Mouse (Mus musculus) 3134 (cell line): ENCODE results near the gene Mterf4.
"Not testable (repeated sequence)": the region's sequence is repeated elsewhere in the genome, so short reads cannot be mapped to it uniquely, and the experiment has no call there.

Experiments
- DNase-seq: peaks from one replicate; pipeline ENCODE4 v3.0.0-alpha.2; 2011; ENCODE audit warnings: low spot score; ENCODE audit not compliant: insufficient read length; ENCODE audit errors: extremely low read depth

Gene Mterf4

DNA sequence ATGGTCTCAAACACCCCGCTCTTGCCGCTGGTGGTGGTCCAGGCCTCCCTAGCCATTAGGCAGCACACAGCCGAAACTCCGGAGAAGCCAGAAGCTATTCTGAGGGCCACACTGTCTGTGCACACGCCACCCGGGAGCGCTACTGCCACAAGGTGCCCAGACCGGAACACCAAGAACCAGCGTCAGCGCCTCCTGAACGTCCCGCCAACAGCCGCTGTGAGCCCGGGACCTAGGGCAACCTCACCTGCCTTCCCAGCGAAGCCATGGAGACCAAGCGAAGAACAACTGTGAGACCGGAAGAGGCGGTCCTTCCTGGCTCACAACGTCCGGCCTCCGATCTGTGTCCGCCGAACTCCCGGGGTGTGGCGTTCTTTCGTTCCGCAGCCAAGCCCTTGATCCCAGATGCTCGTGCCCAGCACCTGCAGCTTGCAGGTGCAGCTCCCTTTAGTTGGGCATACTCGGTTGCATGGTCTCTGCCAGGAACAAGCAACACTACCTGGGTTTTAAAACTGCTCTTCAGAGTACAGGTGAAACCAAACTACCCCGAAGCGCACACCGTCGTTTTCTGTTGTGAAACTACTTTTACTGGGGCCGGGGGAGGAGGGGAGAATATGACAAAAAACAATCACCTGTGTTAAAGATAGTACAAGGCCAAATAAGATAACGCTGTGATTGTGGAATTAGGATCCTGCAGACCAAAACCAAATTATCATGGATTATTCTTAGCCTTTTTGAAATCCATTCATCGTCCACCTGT, at the start of gene Mterf4:
TSS of gene Mterf4 (minus strand) at position 335 of the 757 bp plus-strand sequence.
- DNase-seq, result peak; percentile 82

DNA sequence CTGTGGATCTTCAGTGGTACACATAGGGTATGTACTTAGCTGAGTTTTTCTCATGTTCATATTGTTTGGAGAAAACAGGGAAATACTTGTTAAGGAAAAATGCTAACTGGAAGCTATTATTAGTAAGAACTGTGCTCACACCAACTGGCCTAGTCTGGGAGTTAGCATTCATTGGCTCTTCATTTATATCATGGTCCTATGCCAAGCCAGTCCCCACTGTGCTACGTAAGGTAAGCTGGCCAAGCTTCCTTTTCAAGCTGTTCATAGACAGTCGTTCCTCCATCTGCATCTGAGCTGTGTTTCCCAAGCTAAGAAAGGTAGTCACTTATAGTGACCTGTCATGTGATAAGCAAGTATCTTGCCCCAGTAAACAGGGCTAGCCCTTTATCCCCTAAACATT, 47.0 kb upstream of the Mterf4 start:
- no peak for DNase-seq

DNA sequence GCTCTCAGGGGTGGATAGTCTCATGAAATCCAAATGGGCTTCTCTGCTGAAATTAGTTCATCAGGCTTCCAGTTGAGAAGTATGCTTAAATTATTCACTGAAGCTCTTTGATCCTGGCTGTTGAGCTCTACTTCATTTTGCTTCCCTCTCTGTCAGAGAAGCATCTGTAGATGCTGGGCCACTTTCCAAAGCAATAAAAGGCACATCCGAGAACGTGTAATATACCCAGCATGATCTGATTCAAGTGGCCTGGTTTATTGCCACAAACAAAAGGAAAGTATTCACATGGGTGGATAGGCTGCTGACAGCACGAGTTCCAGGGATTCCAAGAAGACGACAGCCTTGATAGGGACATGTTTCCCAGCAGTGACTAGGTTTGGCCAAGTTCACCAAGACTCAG, 44.0 kb upstream of the Mterf4 start:
- DNase-seq, result no peak

DNA sequence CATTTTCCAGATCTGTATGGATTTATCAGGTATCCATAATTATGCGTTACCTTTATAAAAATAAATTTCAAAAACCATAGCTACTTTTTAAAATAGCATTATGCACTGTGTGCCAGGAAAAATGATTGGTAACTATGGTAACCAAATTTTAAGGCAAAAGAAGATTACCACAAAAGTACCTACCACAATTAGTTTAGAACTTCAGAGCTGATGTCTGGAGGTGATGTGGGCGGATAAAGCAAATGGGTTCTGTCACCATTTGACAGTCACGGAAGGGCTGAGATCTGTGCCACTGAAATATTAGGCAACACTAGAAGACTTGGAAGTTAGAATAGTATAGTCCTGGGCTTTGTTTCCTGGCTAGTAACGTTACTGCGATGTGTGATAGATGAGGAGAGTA, 41.5 kb upstream of the Mterf4 start:
- no peak for DNase-seq

DNA sequence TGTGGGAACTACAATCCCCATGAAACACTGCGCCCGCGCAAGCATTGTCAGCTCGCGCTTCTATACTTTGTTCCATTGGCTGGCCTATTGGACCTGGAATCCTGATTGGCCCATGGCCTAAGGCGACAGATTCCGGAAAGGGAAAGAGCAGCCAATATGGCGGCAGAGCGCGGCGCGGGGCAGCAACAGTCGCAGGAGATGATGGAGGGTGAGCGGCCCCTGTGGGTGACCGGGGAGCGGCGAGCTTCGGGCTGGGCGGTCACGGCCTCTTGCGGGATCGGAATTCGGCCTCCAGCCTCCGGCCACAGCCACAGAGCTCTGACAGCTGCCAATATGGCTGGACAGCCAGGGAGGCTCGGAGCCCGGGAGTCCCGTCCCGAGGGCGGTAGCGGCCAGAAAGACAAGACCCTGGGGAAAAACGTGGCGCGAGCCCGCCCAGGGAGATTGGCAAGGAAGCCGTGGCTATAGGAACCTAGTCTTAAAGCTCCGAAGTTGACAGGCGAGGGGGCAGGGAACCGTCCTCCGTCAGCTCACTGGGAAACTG, 37.9 kb upstream of the Mterf4 start:
- peak; percentile 90 for DNase-seq

DNA sequence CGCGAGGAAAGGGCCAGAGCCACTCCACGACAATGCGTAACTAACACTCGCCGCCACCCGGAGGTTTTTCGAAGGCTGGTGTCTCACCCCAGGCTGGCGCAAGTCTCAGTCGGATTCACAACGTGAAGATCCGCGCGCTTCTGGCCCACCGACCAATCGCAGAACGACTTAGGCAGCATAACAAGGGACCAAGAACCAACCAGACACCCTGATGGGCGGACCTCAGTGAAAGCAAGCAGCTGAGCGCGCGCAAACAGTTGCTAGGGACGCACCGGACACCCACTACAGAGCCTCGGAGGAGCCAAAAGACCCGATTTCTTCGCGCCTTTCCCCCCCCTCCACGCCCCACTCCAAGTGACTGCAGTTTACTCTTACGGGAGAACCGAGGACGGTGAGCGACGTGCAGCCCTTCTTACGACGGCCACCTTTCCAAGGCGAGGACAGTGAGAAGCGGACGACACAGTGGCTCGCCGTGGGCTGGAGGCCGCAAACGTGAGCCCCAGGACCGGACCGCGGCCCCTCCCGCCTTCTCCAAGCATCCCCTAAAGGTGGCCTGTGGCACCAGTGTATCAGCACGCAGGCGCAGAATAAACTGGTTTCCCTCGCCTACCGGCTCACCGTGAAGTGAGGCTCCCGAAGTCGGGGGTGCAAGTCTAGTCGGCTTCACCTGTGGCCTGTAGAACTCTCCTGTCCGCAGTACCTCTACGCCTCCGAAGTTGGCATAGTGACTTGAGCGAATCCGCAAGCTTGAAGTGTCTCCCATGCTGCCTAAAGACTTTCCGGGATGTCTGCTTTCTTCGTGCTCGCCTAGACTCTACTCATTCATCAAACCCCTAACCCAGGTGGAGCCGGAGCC, 37.2 kb upstream of the Mterf4 start, which contains the start of the genes Ppp1r7 and Pask:
TSS of gene Ppp1r7 (plus strand) at position 207 of the 856 bp plus-strand sequence.
TSS of gene Pask (minus strand) at position 835 of the 856 bp plus-strand sequence.
- DNase-seq, result peak; percentile 94

DNA sequence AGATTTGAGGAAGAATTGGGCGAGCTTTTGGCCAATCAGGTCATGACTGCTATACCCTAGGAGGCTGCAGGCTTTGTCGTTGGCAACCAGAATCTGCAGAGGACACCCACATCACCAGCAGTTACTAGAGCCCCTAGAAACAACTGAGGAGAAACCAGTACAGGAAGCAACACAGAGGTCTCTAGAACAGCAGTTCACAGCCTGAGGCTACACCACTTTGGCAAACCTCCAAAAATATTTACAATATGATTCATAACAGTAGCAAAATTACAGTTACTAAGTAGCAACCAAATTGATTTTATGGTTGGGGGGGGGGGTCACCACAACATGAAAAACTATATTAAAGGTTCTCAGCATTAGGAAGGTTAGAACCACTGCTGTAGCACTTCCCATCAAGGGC, 28.9 kb upstream of the Mterf4 start:
- DNase-seq, result peak; percentile 13

DNA sequence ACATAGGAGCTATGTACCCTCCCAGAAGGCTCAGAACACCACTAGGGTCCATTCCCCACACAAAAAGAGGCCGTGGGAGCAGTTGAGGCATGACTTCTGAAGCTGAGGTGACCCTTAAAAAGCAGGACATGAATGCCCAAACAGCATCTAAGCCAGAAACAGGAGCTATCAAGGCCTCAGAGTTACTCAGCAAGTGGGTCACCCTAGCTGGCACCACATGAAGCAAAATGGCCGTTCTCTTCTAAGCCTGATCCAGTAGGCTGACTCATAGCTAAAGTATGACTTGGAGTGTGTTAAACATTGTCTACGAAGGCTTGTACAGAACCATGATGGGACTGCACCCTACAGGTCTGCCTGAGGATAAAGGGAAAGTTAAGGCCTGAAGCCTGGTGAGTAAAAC, 20.7 kb upstream of the Mterf4 start:
- DNase-seq, result peak; percentile 38

DNA sequence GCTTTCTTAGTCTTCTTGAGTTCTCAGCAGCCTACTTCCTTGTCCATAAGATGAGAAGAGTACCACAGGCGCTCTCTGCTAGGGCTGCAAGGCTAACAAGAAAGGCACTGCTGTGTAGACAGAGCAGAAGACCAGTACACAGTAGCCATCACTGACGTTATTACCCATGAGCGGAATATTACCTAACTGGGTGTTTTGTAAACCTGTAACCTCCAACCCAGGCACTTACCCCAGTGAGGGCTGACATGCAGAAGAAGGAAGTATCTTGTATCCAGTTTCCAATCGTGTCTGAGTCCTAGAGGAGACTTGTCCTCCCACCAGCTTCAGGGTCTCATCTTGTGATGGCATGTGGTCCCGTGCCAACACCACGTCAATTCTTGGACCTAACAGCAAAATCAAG, 18.3 kb upstream of the Mterf4 start:
- DNase-seq, result no peak

DNA sequence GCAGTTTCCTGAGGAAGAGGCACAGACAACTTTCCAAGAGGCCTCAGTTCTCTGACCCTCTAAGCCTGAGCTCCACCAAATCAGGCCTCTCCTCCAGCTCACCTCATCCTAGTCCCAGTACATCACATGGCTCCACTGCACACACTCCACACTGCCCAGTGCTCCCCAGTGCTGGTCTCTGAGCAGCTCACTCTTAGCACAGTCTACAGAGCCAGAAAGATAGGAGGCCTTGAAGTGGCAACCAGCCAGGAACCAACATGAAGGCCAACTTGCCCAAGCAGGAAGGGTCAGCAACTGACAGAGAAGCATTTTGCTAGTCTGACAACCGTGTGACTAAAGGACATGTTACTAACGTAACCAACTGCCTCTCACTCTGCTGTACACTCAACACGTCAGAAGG, 5.1 kb downstream of the Mterf4 start:
- no peak for DNase-seq

DNA sequence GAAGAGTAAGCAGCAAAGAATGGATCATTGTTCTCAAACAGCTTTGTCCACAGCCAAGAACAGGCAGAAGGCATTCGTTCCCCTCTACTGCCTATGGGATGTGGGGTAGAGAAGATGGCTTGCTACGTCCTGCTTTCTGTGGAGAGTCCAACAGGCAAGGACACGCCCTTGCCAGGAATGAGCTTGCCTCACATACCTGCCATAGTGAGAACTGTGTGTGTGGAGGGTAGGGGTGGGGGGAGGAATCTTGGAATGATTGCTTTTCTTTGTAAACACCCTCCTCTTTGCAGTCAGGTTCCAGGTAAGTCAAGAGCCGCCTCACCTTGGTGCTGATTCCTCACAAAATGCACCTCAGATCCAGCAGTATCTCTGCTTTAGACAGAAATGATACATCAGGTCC, 5.9 kb downstream of the Mterf4 start:
- no peak for DNase-seq

DNA sequence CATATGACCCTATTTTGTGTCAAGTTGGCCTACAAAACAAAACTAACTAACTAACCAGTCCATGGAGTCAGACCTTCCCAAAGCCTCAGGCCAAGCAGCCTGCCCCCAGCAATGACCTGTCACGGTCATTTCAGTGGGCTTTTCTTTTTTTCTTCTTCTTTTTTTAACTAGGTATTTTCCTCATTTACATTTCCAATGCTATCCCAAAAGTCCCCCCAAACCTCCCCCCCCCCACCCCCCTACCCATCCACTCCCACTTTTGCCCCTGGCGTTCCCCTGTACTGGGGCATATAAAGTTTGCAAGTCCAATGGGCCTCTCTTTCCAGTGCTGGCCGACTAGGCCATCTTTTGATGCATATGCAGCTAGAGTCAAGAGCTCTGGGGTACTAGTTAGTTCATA, 11.2 kb downstream of the Mterf4 start:
- not testable (repeated sequence) for DNase-seq

DNA sequence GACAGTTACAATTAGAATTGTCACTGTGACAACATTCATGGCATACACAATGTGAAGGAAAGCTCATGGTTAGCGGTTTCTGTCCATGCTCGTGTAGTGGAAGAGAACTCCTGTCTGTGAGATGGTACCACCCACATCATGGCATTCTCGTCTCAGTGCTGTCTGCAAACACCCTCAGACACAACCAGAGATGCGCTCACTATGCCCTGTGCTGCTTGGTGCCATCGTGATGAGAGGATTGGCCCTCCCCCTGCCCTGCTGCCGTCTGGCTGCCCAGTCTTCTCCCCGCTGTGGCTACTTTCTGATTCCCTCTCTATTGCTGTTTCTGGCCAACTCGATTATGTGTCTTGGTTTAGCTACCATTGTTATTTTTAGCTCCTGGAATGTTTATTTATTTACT, 13.7 kb downstream of the Mterf4 start:
- no peak for DNase-seq

DNA sequence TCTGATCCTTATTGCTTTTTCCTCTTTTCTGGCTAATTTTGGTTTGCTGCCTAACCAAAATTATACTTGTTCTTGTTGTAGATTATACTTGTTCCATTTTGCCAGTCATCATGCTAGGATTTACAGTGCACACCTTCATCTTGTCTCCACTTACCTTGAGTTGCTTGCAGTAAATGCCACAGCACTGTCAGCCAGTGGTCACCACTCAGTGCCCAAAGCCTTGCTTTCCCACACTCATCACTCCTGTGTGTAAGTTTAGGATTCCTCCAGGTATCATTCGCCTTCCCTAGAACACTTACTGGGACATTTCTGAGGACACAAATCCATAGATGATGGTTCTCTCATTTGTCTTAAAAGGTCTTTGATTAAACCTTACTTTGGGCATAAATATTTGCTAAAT, 14.1 kb downstream of the Mterf4 start:
- DNase-seq, result no peak

DNA sequence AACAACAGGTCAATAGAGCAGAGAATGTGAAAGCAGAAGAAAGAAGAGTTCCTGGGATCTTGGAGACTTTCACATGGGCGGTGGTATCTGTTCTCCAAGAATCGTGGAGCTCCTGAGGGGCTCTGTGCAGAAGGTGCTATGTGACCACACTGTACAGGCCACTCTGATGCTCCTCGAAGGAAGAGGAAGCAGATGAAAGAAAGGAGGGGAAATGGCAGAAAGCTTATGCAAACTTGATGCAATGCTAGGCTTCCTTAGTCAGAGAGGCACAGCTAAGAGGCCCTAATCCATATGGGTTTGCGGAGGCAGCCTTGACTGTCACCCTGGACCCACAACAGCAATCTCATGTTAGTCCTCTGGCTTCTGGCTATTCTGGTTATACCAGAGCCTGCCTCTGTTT, 14.8 kb downstream of the Mterf4 start:
- no peak for DNase-seq

DNA sequence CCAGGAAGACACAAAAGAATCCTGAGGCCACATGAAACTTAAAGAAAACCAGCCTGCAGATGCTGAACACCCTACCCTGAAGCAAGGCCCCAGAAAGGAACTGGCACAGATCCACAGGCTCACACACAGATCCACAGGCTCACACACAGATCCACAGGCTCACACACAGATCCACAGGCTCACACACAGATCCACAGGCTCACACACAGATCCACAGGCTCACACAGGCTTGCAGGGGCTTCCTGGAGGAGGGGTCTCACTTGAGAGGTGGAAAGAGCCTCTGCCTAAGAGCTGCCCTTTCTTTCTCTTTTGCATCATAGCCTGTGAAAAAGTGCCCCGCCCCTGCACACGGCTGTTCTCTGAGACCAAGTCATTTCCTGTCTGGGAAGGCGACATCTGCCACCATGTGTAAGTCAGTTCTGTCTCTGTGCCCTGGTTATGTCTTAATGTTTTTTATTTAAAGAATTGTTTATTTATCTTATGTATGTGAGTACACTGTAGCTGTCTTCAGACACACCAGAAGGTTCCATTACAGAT, 16.0 kb downstream of the Mterf4 start:
- DNase-seq, result no peak

DNA sequence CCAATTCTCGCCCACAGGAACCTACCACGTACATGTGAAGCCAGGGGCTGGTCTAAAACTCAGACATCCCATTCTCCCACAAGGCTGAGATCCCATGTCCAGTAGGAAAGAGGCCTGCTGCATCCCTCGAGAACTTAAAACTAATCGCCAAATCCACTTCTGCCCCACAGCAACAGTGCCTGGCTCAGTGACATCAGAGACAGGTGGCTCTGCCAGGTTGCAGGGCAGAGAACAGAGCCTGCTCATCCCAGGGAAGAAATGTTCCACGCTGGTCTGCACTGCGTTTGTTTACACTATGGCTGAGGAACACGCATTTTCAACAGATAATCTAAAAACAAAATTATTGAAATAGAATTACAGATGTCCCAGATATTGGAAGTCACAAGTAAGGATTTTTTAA, 28.7 kb downstream of the Mterf4 start:
- no peak for DNase-seq

DNA sequence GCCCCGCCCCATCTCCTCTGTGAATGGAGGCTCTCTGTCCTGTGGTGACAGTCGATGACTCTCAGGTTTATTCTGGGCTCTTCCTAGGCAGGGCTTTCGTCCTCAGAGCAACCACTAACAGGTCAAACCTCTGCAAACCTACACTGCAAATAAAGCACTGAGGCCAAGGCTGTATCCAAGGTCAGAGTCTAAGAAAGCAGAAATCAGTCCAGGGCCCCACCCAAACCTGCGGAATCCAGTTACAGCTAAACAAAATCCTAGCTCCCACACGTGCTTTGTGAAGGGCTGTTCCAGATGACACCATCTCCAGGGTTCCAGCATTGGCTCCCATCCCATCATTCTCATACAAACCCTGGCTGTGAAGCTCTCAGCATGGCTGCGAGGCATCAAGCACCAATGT, 30.2 kb downstream of the Mterf4 start:
- DNase-seq, result no peak

DNA sequence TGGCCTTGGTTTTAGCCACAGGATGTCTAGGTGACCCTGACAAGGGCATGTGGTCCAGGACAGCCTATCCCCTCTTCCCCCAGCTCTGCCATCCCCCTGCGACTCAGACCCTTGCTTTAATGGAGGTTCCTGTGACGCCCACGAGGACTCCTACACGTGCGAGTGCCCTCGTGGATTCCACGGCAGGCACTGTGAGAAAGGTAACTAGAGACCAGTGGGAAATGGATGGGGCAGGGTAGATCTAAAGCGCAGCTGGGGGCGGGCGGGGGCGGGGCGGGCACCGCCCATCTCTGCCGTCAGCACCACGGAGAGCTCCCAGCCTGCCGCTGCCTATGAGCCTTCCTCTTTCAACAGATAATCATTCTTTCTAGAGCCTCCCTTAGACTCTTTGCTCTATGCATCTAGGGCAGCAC, 33.3 kb downstream of the Mterf4 start:
- DNase-seq, result peak; percentile 38

DNA sequence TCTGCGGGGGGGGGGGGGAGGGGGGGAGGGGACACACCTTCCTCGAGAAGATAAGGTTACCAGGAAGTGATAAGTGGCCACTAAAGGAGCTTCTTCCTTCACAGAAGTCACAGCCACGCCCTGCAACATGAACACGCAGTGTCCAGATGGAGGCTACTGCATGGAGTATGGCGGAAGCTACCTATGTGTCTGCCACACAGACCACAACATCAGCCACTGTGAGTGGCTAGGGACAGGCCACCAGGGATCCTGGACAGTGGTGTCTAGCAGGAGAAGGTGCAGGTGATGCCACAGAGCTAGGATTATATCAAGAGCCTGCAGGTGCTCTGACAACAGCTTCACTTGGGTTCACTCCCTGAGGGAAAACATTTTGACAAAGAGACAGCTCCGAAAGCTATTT, 34.0 kb downstream of the Mterf4 start:
- no peak for DNase-seq

DNA sequence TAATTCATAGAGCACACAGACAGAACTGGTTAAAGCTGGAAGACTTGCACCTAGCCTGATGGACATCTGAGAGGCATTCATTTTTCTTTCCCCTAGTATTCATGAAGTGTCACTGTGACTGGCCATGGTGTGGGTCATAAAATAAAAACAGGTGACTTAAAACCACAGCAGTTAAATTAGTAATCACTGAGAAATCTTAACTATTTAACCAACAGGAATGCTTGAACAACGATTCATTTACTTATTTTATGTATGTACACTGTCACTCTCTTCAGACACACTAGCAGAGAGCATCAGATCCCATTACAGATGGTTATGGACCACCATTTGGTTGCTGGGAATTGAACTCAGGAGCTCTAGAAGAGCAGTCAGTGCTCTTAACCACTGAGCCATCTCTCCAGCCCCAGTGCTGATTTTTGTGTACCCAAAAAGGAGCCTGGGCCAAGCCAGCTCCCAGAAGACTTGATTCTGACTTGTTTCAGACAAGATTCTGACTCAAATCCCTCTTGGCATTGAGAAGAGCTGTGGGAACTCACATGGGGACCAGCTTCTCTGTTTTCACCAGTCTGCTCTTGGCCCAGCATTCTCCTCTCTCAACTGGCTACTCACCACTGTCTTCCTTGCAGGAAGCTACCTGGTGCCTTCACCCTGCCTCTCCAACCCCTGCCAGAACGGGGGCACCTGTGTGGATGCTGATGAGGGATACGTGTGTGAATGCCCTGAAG, 35.0 kb downstream of the Mterf4 start:
- peak; percentile 76 for DNase-seq
